Mouse (Mus musculus) forebrain, embryonic 13.5 days (tissue): ENCODE measurements around the gene Fat3. TPM values are rescaled to one million over a fixed set of nuclear protein-coding genes. Genes with fewer than 3 reads are reported as not detected.

ENCODE experiments used
- ATAC-seq: fragments of 200-750 bp; cut with Nextera tagmentation; 2 replicates; pipeline ENCODE4 v1.8.0; 2017
- H3K27ac ChIP-seq: fragments of 300-500 bp; sonication (generic); 2 replicates; pipeline ENCODE4 v1.5.1; 2015; ENCODE audit warnings: inconsistent platforms, mild to moderate bottlenecking, moderate library complexity
- H3K27me3 ChIP-seq: fragments of 300-500 bp; sonication (generic); 2 replicates; pipeline ENCODE4 v1.6.1; 2015; ENCODE audit warnings: mild to moderate bottlenecking, inconsistent platforms
- H3K36me3 ChIP-seq: fragments of 300-500 bp; sonication (generic); 2 replicates; pipeline ENCODE4 v1.6.1; 2015; ENCODE audit warnings: mild to moderate bottlenecking, inconsistent platforms; ENCODE audit not compliant: poor library complexity, severe bottlenecking
- H3K4me1 ChIP-seq: fragments of 300-500 bp; sonication (generic); 2 replicates; pipeline ENCODE4 v1.6.1; 2015; ENCODE audit warnings: inconsistent platforms
- H3K4me2 ChIP-seq: fragments of 300-500 bp; sonication (generic); 2 replicates; pipeline ENCODE4 v1.6.1; 2015; ENCODE audit warnings: inconsistent platforms, mild to moderate bottlenecking, moderate library complexity
- H3K4me3 ChIP-seq: fragments of 300-500 bp; sonication (generic); 2 replicates; pipeline ENCODE4 v1.5.1; 2015; ENCODE audit warnings: mild to moderate bottlenecking, inconsistent platforms
- H3K9ac ChIP-seq: fragments of 300-500 bp; sonication (generic); 2 replicates; pipeline ENCODE4 v1.6.1; 2015; ENCODE audit warnings: mild to moderate bottlenecking, inconsistent platforms
- H3K9me3 ChIP-seq: fragments of 300-500 bp; sonication (generic); replicated peaks from 2 replicates; pipeline ENCODE4 v1.6.1; 2016; ENCODE audit warnings: inconsistent platforms
- WGBS: fragments of 180-500 bp; shearing (Covaris S2); methylation state at CpG from one replicate; pipeline ENCODE4 v1.1.7; 2015; 5-methylcytosine and 5-hydroxymethylcytosine counted together
- polyA plus RNA-seq: library from polyadenylated mRNA; unstranded; fragments of >200 nt; fragmentation: Nextera tagmentation; extraction: Ambion mirVana; gene quantifications from 2 replicates; pipeline ENCODE4 v1.2.1, GENCODE M21; 2015

The Fat3 gene
- polyA plus RNA-seq, 1 experiment from 2014 or later = 10.3 TPM

DNA sequence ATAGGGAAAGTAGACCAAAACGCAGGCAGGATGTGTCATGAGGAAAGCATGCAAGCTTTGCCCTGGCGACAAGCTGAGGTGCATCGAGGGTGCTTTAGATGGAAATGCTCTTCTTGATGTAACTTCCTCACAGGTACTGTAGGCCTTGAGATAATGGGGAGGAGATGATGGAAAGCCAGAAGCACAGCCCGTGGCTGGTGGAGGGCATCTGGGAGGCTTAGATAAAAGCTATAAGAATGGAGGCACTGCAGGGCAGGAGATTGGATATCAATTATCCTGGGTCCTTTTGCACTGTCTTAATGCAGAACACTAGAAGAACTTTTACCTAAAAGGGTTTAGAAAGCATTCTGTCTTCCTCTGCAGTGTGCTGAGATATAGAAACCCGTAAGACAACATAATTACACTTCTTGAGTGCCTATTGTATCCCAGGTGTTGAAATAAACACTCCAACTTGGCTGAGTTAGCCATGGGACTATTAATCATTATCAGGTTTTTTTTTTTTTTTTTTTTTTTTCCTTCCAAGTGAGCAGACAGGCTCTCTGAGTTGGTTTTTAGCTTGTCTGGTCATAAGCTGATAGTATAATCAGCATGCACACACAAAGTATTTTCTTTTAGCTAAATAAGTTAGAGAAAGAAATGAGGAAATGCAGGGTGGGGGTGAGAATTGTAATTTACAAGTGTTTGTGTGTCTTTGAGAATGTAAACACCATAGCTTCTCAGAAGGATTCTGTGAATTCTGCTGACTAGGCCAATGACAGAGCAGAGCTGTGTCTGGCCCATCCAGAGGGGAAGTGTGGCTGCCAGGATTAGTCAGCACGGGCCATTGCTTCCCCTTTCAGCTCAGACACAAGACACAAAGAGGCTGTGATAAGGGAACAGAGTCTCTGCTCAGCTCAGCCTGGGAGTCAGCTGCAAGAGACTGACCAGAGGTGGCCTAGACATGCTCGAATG, 286.1 kb downstream of the Fat3 start:
- Histone ChIP-seq H3K36me3 (no peaks in the 10 kb centered on the region), H3K9me3 (no peaks in the 10 kb centered on the region), H3K27ac (no peak overlapping the region; the same call in 1 of the 2 replicates), H3K4me2 (no peak overlapping the region), H3K4me1 (peaks cover 30% of the 10 kb centered on the region), H3K4me3 (no peak overlapping the region), H3K9ac (no peak overlapping the region), H3K27me3 (no peaks in the 10 kb centered on the region)
- ATAC-seq = peak; percentile 84
- 46% methylated on average over 7 of the region's 7 CpGs for WGBS

DNA sequence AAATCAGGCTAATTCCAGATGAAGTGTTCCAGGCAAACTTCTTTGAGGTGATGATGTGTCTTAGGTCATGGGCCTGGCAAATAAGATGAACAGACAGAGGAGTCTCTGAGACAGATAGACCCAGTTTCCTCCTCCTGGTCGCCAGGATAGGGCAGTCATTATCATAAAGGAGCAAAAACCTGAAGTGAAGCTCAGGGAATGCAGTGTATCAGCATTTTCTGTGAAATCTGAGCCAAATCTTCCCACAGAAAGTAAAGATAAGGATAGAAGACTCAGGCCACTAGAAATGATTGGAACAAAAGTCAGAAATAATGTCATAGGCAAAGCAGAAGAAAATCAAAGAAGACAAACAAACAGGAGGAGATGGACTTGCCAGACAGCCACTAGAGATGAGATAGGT, 287.8 kb downstream of the Fat3 start:
- no peak overlapping the region for H3K27ac ChIP-seq
- no peak overlapping the region for H3K9ac ChIP-seq
- H3K4me3 ChIP-seq = no peak overlapping the region
- no peaks in the 10 kb centered on the region for H3K36me3 ChIP-seq
- H3K4me1 ChIP-seq = peaks cover 30% of the 10 kb centered on the region
- H3K27me3 ChIP-seq = no peaks in the 10 kb centered on the region
- no peak for ATAC-seq
- H3K4me2 ChIP-seq = no peak overlapping the region
- no peaks in the 10 kb centered on the region for H3K9me3 ChIP-seq
- 86% methylated on average over 1 of the region's 1 CpGs for WGBS

DNA sequence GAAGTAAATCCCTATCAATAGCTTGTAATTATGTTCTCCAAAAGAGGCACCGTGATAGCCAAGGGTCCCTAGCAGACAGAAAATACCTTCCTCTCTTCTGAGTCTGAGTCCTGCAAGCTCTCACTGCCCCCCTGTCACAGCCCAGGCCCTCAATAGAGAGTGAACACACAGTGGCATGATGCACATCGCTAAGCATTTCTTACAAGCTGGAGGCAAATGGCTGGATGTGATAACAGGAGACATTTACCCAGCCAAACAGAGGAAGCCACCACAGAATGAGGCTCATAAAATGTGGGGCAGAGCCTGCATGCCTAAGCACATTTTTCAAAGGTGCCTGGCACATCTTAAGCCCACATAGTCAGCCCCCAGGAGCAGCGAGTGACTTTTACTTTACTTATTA, 288.5 kb downstream of the Fat3 start:
- Histone ChIP-seq H3K27ac (no peak overlapping the region), H3K27me3 (no peaks in the 10 kb centered on the region)
- no peak for ATAC-seq

DNA sequence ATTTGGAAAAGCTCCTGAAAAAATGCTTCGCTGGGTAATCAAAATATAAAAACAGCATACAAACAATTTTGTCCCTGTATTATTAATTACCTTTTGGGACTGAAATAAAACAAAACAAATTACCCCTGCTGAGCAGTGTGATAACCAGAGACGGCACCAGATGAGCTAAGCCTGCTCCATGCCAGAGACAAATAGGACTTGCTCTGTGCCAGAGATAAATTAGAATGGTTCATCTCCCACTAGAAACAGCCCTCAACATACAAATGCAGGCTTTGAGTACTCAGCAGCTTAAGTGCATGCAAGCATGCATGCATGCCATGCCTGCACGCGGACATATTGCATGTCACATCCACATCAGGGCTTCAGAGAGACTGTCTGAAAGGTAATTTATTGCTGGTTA, 288.9 kb downstream of the Fat3 start:
- WGBS = 72% methylated on average over 4 of the region's 4 CpGs
- no peak overlapping the region for H3K4me2 ChIP-seq
- ATAC-seq = no peak; the same call in 1 of the 2 replicates

More for the DNA sequence above, 288.5 kb downstream of the Fat3 start:
- no peak overlapping the region for H3K4me2 ChIP-seq
- H3K4me3 ChIP-seq = no peak overlapping the region
- H3K9me3 ChIP-seq = no peaks in the 10 kb centered on the region
- no peaks in the 10 kb centered on the region for H3K36me3 ChIP-seq
- no peak overlapping the region for H3K9ac ChIP-seq
- peaks cover 30% of the 10 kb centered on the region for H3K4me1 ChIP-seq
- 54% methylated on average over 3 of the region's 3 CpGs for whole genome bisulfite sequencing

DNA sequence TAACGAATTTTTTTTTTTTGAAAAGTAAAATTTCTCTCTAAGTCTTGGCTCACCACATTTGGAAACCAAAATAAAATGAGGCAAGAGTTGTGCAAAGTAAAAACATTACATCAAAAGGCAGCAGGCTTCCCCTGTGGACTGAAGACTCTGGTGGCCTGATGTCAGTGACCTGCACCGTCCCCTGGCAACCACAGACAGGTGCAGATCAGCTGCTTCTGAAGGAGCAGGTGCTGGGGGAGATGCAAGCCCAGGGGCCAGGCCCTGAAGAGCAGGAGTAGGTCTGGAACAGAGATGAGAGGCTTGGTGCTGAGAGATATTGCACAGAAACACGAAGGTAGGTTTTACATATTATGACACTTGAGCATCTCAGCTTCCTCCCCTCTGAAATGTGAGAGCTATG, 289.6 kb downstream of the Fat3 start:
- Histone ChIP-seq H3K9me3 (no peaks in the 10 kb centered on the region), H3K27me3 (no peaks in the 10 kb centered on the region), H3K4me2 (no peak overlapping the region), H3K36me3 (no peaks in the 10 kb centered on the region), H3K4me1 (peaks cover 30% of the 10 kb centered on the region), H3K27ac (no peak overlapping the region), H3K9ac (no peak overlapping the region), H3K4me3 (no peak overlapping the region)
- no peak for ATAC-seq
- WGBS = 69% methylated on average over 3 of the region's 3 CpGs

More for the DNA sequence above, 288.9 kb downstream of the Fat3 start:
- no peak overlapping the region for H3K9ac ChIP-seq
- H3K36me3 ChIP-seq = no peaks in the 10 kb centered on the region
- peaks cover 30% of the 10 kb centered on the region for H3K4me1 ChIP-seq
- H3K27ac ChIP-seq = no peak overlapping the region
- no peak overlapping the region for H3K4me3 ChIP-seq
- no peaks in the 10 kb centered on the region for H3K27me3 ChIP-seq
- no peaks in the 10 kb centered on the region for H3K9me3 ChIP-seq

DNA sequence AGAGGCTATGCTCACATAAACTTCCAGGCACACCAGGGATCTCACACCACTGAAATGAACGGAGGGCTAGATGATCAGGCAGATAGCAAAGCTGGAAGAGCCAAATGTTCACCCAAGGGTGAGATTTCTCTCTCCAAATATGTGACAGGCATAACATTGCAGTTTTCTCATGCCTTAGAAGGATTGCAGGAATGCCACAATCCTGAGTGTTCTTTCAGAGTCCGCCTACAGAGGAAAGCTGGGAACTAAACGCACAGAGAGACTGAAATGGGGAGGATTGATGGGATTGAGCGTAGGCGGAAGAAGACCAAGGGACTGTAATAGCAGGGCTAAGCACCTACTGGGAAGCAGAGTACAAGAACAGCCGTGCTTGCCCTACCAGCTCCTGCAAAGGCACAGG, 298.8 kb downstream of the Fat3 start:
- no peak overlapping the region for H3K27ac ChIP-seq
- H3K9ac ChIP-seq = no peak overlapping the region
- no peaks in the 10 kb centered on the region for H3K9me3 ChIP-seq
- H3K27me3 ChIP-seq = no peaks in the 10 kb centered on the region
- H3K36me3 ChIP-seq = no peaks in the 10 kb centered on the region
- peaks cover 17% of the 10 kb centered on the region; the same call in 1 of the 2 replicates for H3K4me1 ChIP-seq
- 81% methylated on average over 6 of the region's 6 CpGs for WGBS
- H3K4me2 ChIP-seq = no peak overlapping the region
- no peak overlapping the region for H3K4me3 ChIP-seq
- ATAC-seq = no peak

DNA sequence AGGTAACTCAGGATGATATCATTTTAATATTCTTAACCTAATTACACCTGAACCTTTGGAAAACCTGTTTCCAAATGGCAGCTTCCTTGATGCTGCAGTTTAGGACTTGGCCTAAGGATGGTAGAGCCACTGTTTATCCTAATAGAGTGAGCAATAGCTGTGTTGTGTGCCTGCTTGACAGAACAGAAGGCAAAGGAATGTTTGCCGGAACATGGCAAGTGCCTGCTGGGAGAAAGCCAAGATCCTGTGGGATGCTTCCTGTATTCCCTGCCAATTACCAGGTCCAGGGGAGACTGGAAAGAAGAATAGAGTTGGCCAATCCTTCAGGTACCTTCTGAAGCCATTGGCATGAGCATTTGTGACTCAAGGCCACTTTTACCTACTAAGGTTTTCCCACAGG, 300.1 kb downstream of the Fat3 start:
- Histone ChIP-seq H3K4me2 (no peak overlapping the region), H3K36me3 (no peaks in the 10 kb centered on the region), H3K27me3 (no peaks in the 10 kb centered on the region), H3K4me1 (peaks cover 17% of the 10 kb centered on the region; the same call in 1 of the 2 replicates), H3K4me3 (no peak overlapping the region), H3K9me3 (no peaks in the 10 kb centered on the region), H3K27ac (no peak overlapping the region), H3K9ac (no peak overlapping the region)
- peak; percentile 59 for ATAC-seq
- 41% methylated on average over 1 of the region's 1 CpGs for WGBS

DNA sequence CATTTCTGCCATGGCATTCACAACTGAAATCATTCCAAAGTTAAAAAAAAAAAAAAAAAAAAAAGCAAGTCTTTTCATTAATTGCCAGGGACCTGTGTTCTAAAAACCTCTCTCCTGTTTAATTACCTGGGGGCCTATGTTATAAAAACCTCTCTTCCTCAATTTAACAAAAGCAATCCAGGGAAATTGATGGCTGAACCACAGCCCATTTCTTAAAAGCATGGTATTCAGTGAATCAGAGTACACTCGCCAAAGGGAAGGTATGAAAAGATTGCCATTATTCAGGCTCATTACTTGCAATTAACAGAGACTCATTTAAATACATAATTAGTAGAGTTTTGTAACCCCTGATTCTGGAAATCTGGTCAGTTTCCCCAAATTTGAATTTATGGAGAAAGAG, 314.6 kb downstream of the Fat3 start:
- H3K27me3 ChIP-seq = no peaks in the 10 kb centered on the region
- H3K4me2 ChIP-seq = no peak overlapping the region
- no peak overlapping the region for H3K4me3 ChIP-seq
- no peaks in the 10 kb centered on the region for H3K9me3 ChIP-seq
- 27% methylated on average over 1 of the region's 1 CpGs for WGBS
- H3K9ac ChIP-seq = no peak overlapping the region
- H3K4me1 ChIP-seq = peaks cover 15% of the 10 kb centered on the region
- no peaks in the 10 kb centered on the region for H3K36me3 ChIP-seq
- ATAC-seq = no peak
- no peak overlapping the region for H3K27ac ChIP-seq

DNA sequence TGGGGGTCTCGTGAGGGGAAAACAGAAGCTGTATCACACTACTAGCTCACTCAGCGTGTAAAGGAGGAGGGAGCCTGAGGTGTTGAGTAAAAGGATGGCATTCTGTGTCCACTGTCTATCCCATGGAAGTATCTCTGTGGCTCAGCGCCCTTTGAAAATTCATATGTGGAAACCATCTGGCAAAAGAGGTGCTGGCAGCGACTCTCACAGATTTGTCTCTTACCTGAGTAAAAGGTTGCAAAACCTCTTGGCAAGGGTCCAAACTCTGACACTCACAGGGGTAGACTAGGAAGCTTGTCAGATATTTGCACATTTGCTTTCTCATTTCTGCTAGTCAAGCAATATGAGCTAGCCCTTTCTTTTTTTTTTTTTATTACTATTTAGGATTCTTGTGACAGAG, 331.8 kb downstream of the Fat3 start:
- Histone ChIP-seq H3K9ac (no peak overlapping the region), H3K36me3 (no peaks in the 10 kb centered on the region), H3K27me3 (no peaks in the 10 kb centered on the region), H3K4me1 (no peaks in the 10 kb centered on the region), H3K4me3 (no peak overlapping the region), H3K4me2 (no peak overlapping the region), H3K9me3 (no peaks in the 10 kb centered on the region), H3K27ac (no peak overlapping the region)
- ATAC-seq = no peak
- WGBS = 86% methylated on average over 4 of the region's 4 CpGs

DNA sequence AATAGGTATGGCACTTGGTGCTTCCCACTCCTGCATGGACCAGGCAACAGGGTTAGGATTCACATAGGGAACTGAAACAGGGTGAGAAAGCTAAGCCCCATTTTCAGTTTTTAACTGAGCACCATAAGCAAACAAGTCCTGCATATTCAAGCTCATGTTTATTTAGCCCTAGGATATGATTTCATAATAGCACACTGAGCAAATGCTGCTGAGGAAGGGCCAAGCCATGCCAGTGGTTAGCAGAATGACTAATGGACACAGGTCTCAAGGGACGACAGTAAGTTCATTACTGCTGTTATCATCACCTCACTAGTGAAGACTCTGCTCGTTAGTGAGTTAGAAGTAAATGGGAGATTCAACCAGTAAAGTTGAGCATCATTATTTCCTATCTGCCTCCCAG, 333.0 kb downstream of the Fat3 start:
- Histone ChIP-seq H3K4me2 (no peak overlapping the region), H3K4me1 (no peaks in the 10 kb centered on the region), H3K36me3 (no peaks in the 10 kb centered on the region), H3K27me3 (no peaks in the 10 kb centered on the region), H3K4me3 (no peak overlapping the region), H3K9ac (no peak overlapping the region), H3K9me3 (no peaks in the 10 kb centered on the region), H3K27ac (no peak overlapping the region)
- no peak for ATAC-seq
- 45% methylated on average over 2 of the region's 2 CpGs for WGBS

DNA sequence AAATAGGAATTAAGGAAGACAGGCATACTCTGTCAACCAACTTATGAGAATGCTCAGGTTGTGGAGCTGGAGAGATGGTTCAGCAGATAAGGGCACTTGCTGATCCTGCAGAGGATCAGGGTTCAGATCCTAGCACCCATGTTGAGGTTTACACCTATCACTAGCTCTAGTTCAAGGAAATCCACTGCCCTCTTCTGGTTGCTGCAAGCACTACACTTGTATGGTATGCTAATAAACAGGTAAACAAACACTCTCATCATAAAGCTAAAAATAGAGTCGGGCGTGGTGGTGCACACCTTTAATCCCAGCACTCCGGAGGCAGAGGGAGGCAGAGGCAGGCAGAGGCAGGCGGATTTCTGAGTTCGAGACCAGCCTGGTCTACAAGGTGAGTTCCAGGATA, 341.7 kb downstream of the Fat3 start:
- Histone ChIP-seq H3K27ac (no peak overlapping the region), H3K36me3 (no peaks in the 10 kb centered on the region), H3K9me3 (no peaks in the 10 kb centered on the region), H3K9ac (no peak overlapping the region), H3K4me1 (no peaks in the 10 kb centered on the region), H3K27me3 (no peaks in the 10 kb centered on the region), H3K4me2 (no peak overlapping the region), H3K4me3 (no peak overlapping the region)
- WGBS = 95% methylated on average over 5 of the region's 5 CpGs
- no peak for ATAC-seq

DNA sequence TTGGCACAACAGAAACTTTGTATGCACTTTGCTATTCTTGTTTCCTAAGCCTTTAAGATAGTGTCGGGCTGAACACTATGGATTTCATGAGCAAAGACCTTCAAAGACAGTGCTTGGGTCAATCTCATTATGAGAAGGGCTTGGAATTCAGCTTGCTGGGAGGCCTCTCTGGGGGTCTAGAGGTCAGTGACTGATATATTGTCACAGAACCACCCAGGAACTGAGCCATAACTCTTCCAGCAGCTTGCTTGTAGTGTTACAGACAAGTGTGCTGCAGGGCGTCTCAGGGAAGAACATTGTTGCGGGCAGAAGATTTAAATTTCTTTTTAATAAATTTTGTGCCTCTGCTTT, 347.5 kb downstream of the Fat3 start:
- WGBS = 46% methylated on average over 3 of the region's 3 CpGs
- no peak overlapping the region for H3K4me2 ChIP-seq
- H3K27me3 ChIP-seq = no peaks in the 10 kb centered on the region
- H3K4me1 ChIP-seq = peaks cover 6% of the 10 kb centered on the region; the same call in 1 of the 2 replicates
- no peak overlapping the region for H3K27ac ChIP-seq
- H3K9me3 ChIP-seq = no peaks in the 10 kb centered on the region
- H3K36me3 ChIP-seq = no peaks in the 10 kb centered on the region
- no peak overlapping the region for H3K4me3 ChIP-seq
- ATAC-seq = no peak
- no peak overlapping the region for H3K9ac ChIP-seq
